Mouse (Mus musculus) heart, embryonic 11.5 days (tissue): ENCODE results near the gene Fdps. TPM values are rescaled to one million over a fixed set of nuclear protein-coding genes. Genes with fewer than 3 reads are reported as not detected.

ENCODE experiments used
- ATAC-seq: fragments of 200-750 bp; cut with Nextera tagmentation; replicated peaks from 2 replicates; pipeline ENCODE4 v1.8.0; 2017; ENCODE audit warnings: moderate library complexity; ENCODE audit not compliant: insufficient number of reproducible peaks, low FRiP score, low TSS enrichment
- H3K27ac ChIP-seq: fragments of 300-500 bp; sonication (generic); 2 replicates; pipeline ENCODE4 v1.5.1; 2014; ENCODE audit warnings: mild to moderate bottlenecking, low read depth, low read length
- H3K27me3 ChIP-seq: fragments of 300-500 bp; sonication (generic); 2 replicates; pipeline ENCODE4 v1.6.1; 2014; ENCODE audit warnings: mild to moderate bottlenecking, low read length, mixed read lengths; ENCODE audit not compliant: control insufficient read depth, insufficient read depth
- H3K36me3 ChIP-seq: fragments of 300-500 bp; sonication (generic); 2 replicates; pipeline ENCODE4 v1.6.1; 2014; ENCODE audit warnings: mild to moderate bottlenecking, low read length, moderate library complexity, mixed read lengths; ENCODE audit not compliant: control insufficient read depth, insufficient read depth
- H3K4me1 ChIP-seq: fragments of 300-500 bp; sonication (generic); 2 replicates; pipeline ENCODE4 v1.6.1; 2014; ENCODE audit warnings: low read length; ENCODE audit not compliant: control insufficient read depth, insufficient read depth
- H3K4me2 ChIP-seq: fragments of 300-500 bp; sonication (generic); 2 replicates; pipeline ENCODE4 v1.6.1; 2014; ENCODE audit warnings: mild to moderate bottlenecking, moderate library complexity
- H3K4me3 ChIP-seq: fragments of 300-500 bp; sonication (generic); 2 replicates; pipeline ENCODE4 v1.5.1; 2014; ENCODE audit warnings: low read depth, low read length
- H3K9ac ChIP-seq: fragments of 300-500 bp; sonication (generic); 2 replicates; pipeline ENCODE4 v1.6.1; 2014; ENCODE audit warnings: mild to moderate bottlenecking, low read depth, low read length, moderate library complexity
- H3K9me3 ChIP-seq: fragments of 300-500 bp; sonication (generic); replicated peaks from 2 replicates; pipeline ENCODE4 v1.6.1; 2016; ENCODE audit warnings: low read length; ENCODE audit not compliant: control insufficient read depth
- WGBS: fragments of 180-500 bp; shearing (Covaris S2); extraction: QIAGEN DNeasy Blood & Tissue Kit; methylation state at CpG from one replicate; pipeline ENCODE4 v1.1.7; 2014; ENCODE audit not compliant: insufficient replicate concordance; 5-methylcytosine and 5-hydroxymethylcytosine counted together
- polyA plus RNA-seq: library from polyadenylated mRNA; unstranded; fragments of >200 nt; fragmentation: Nextera tagmentation; extraction: Ambion mirVana; gene quantifications from 2 replicates; pipeline ENCODE4 v1.2.1, GENCODE M21; 2014

The Fdps gene
- polyA plus RNA-seq, 1 experiment from 2014 or later: 165 TPM

GRCm38 (mm10) chr3:89093175-89093574, 8.6 kb downstream of the Fdps start, which contains the start of gene Rusc1:
Gene Rusc1 (minus strand): TSS chr3:89093311.
- H3K4me3 ChIP-seq: peak within 1 kb of the TSS; percentile 33
- H3K27me3 ChIP-seq: peaks cover 17% of the 10 kb centered on the region
- H3K36me3 ChIP-seq: peaks cover 17% of the 10 kb centered on the region
- H3K4me2 ChIP-seq: peak within 1 kb of the TSS; percentile 57
- H3K27ac ChIP-seq: no peak within 1 kb of the TSS
- H3K4me1 ChIP-seq: peaks cover 21% of the 10 kb centered on the region
- no peaks in the 10 kb centered on the region for H3K9me3 ChIP-seq
- no peak for ATAC-seq
- no peak within 1 kb of the TSS for H3K9ac ChIP-seq
- 2% methylated on average over 18 of the region's 18 CpGs for WGBS

- H3K27ac ChIP-seq: no peak overlapping the region
- H3K9ac ChIP-seq: no peak overlapping the region
- H3K4me1 ChIP-seq: peaks cover 25% of the 10 kb centered on the region
- ATAC-seq: no peak
- peaks cover 17% of the 10 kb centered on the region for H3K27me3 ChIP-seq
- H3K9me3 ChIP-seq: no peaks in the 10 kb centered on the region
- WGBS: 25% methylated on average over 11 of the region's 11 CpGs
- peak overlapping the region; percentile 57 for H3K4me2 ChIP-seq
- H3K36me3 ChIP-seq: peaks cover 16% of the 10 kb centered on the region
- peak overlapping the region; percentile 33 for H3K4me3 ChIP-seq
Observed at GRCm38 (mm10) chr3:89092509-89093090, 9.2 kb downstream of the Fdps start.

GRCm38 (mm10) chr3:89091811-89092508, 9.8 kb downstream of the Fdps start:
- Histone ChIP-seq H3K4me1 (peaks cover 27% of the 10 kb centered on the region), H3K27ac (no peak overlapping the region), H3K9ac (no peak overlapping the region; the same call in 1 of the 2 replicates), H3K27me3 (peaks cover 17% of the 10 kb centered on the region), H3K4me3 (peak overlapping the region; percentile 60), H3K9me3 (no peaks in the 10 kb centered on the region), H3K4me2 (peak overlapping the region; percentile 94), H3K36me3 (peaks cover 13% of the 10 kb centered on the region)
- whole genome bisulfite sequencing: 9% methylated on average over 20 of the region's 20 CpGs
- no peak for ATAC-seq

GRCm38 (mm10) chr3:89090694-89091655, 10.8 kb downstream of the Fdps start:
- Histone ChIP-seq H3K9ac (peak overlapping the region; percentile 67), H3K27me3 (peaks cover 17% of the 10 kb centered on the region), H3K4me2 (peak overlapping the region; percentile 94), H3K4me1 (peaks cover 27% of the 10 kb centered on the region), H3K9me3 (no peaks in the 10 kb centered on the region), H3K36me3 (peaks cover 11% of the 10 kb centered on the region), H3K4me3 (peak overlapping the region; percentile 60), H3K27ac (no peak overlapping the region)
- under 1% methylated on average over 67 of the region's 74 CpGs for WGBS
- ATAC-seq: peak; percentile 63

- peak; percentile 79 for ATAC-seq
- WGBS: under 1% methylated on average over 39 of the region's 40 CpGs
Observed at GRCm38 (mm10) chr3:89089882-89090591, 11.7 kb downstream of the Fdps start.

GRCm38 (mm10) chr3:89088974-89089373, 12.8 kb downstream of the Fdps start:
- peak overlapping the region; percentile 94 for H3K4me2 ChIP-seq
- H3K36me3 ChIP-seq: no peaks in the 10 kb centered on the region
- peaks cover 28% of the 10 kb centered on the region for H3K4me1 ChIP-seq
- H3K27ac ChIP-seq: no peak overlapping the region
- H3K27me3 ChIP-seq: peaks cover 17% of the 10 kb centered on the region
- peak overlapping the region; percentile 60 for H3K4me3 ChIP-seq
- no peaks in the 10 kb centered on the region for H3K9me3 ChIP-seq
- 40% methylated on average over 14 of the region's 14 CpGs for WGBS
- ATAC-seq: no peak
- H3K9ac ChIP-seq: peak overlapping the region; percentile 28

More at GRCm38 (mm10) chr3:89089882-89090591, 11.7 kb downstream of the Fdps start:
- Histone ChIP-seq H3K4me3 (peak overlapping the region; percentile 60), H3K4me1 (peaks cover 27% of the 10 kb centered on the region), H3K36me3 (peaks cover 5% of the 10 kb centered on the region), H3K4me2 (peak overlapping the region; percentile 94), H3K27ac (no peak overlapping the region), H3K9me3 (no peaks in the 10 kb centered on the region), H3K9ac (peak overlapping the region; percentile 67), H3K27me3 (peaks cover 17% of the 10 kb centered on the region)

DNA sequence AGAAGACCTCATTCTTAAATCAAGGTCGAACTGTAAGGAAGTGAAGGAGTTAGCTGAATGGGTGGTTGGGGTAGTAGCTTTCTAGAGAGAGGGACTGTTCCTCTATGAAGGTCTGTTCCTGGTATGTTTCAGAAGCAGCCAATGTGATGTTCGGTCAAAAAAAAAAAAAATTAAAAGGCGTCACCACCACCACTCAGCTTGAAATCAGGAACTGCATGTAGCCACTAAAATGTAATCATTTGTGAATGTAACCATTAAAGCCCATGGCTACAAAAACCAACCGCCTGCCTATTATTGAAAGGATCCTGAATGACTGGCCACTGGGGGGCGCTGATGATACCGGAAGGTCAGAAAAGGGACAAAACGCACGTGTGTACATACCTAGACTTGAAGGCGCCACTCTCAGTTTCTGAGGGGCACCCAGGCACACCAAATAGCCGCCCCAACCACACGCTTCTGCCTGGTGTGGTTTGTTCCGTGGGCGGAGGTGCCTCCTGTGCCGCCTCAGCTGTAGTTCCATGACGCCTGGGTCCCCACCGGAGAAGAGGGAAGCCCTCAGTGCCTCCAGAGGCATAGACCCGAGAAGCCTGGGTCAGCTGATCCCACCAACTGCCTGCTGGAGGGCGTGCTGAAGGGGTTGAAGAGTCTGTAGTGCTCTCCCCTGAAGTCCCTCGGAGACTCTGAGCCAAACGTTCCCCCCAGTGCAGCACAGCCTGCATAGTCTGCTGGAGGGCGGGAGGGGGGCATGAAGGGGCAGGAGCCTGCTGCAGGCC, 14.2 kb downstream of the Fdps start:
- Histone ChIP-seq H3K27ac (no peak overlapping the region), H3K4me2 (peak overlapping the region; percentile 55), H3K9ac (peak overlapping the region; percentile 52), H3K9me3 (no peaks in the 10 kb centered on the region), H3K27me3 (peaks cover 11% of the 10 kb centered on the region), H3K4me1 (peaks cover 24% of the 10 kb centered on the region), H3K36me3 (no peaks in the 10 kb centered on the region), H3K4me3 (0 out of 2 replicates have a peak overlapping the region, but pooled peaks have one; percentile 6)
- WGBS: 28% methylated on average over 21 of the region's 21 CpGs
- no peak for ATAC-seq
